Comparison of ENCODE assay signal across 11 mouse cellular contexts in genomic region chr15:98483907-98484886, GRCm38 (mm10). TPM values are rescaled to one million over a fixed set of nuclear protein-coding genes. Genes with fewer than 3 reads are reported as not detected.
DNase-seq lines count a peak whose midpoint lies in the region; ATAC-seq and TF ChIP-seq lines count a peak whose summit lies in the region.
"Had no signal": no experiment of that assay in that cellular context is flagged by ENCODE, and none has a peak within 500 bp of the region (broad histone marks: within the 10 kb centered on the region; RNA-seq: fewer than 3 reads in every experiment).

No protein-coding gene starts in this region.

- 0 out of 2 replicates have a peak, but pooled peaks cover 3% of the 10 kb centered on the region for H3K9me3 ChIP-seq in kidney, embryonic 16.5 days (ENCODE audit: low read length)
- no peaks in the 10 kb centered on the region for H3K9me3 ChIP-seq in neural tube, embryonic 15.5 days (replicated peaks)
- H3K9me3 ChIP-seq: embryonic facial prominence, embryonic 15.5 days; neural tube, embryonic 13.5 days had no signal

- H3K4me2 ChIP-seq in kidney, embryonic 16.5 days (replicated peaks; ENCODE audit: low read depth, low read length): no peak overlapping the region
- H3K4me2 ChIP-seq in myocyte (ENCODE audit: low read depth): peak overlapping the region; percentile 19
- no peak overlapping the region for H3K4me2 ChIP-seq in neural tube, embryonic 15.5 days
- H3K4me2 ChIP-seq: embryonic facial prominence, embryonic 15.5 days; neural tube, embryonic 13.5 days had no signal

- TF ChIP-seq CTCF in layer of hippocampus, adult 2 months (conservative IDR thresholded peaks at IDR 0.05): no peak

- no peak for DNase-seq in layer of hippocampus, adult 2 months (ENCODE audit: low spot score in 2 of 2)
- no peak for DNase-seq in layer of hippocampus, postnatal 25 days (ENCODE audit: extremely low spot score in 1 of 2, low spot score in 1 of 2)
- no peak for DNase-seq in T-cell, adult 2 months (ENCODE audit: low spot score)
- no peak for DNase-seq in yolk sac, embryonic 10.5 days (ENCODE audit: low spot score)

- no peaks in the 10 kb centered on the region for H3K4me1 ChIP-seq in kidney, embryonic 16.5 days (ENCODE audit: insufficient read depth, low read length)
- no peaks in the 10 kb centered on the region for H3K4me1 ChIP-seq in neural tube, embryonic 15.5 days
- H3K4me1 ChIP-seq: embryonic facial prominence, embryonic 15.5 days; neural tube, embryonic 13.5 days had no signal

- no peak overlapping the region for H3ac ChIP-seq in myocyte (ENCODE audit: control insufficient read depth, insufficient read length)

- no peaks in the 10 kb centered on the region for H3K79me2 ChIP-seq in myocyte (ENCODE audit: control insufficient read depth, insufficient read depth)

- ATAC-seq in common myeloid progenitor, adult 5-6 weeks (replicated peaks; ENCODE audit: low read depth, poor library complexity, severe bottlenecking): peak; percentile 76
- no peak for ATAC-seq in kidney, embryonic 16.5 days (ENCODE audit: low FRiP score, low TSS enrichment)
- no peak for ATAC-seq in neural tube, embryonic 15.5 days (ENCODE audit: low FRiP score)

- TF ChIP-seq POLR2A in myocyte (IDR thresholded peaks at IDR 0.05; ENCODE audit: insufficient read length, low read depth): no peak

- H3K4me3 ChIP-seq in layer of hippocampus, adult 2 months: no peak overlapping the region
- no peak overlapping the region for H3K4me3 ChIP-seq in kidney, embryonic 16.5 days (ENCODE audit: low read length)
- no peak overlapping the region for H3K4me3 ChIP-seq in myocyte
- H3K4me3 ChIP-seq in neural tube, embryonic 15.5 days (replicated peaks): no peak overlapping the region
- H3K4me3 ChIP-seq: embryonic facial prominence, embryonic 15.5 days; neural tube, embryonic 13.5 days had no signal

- peak overlapping the region; percentile 36; the same call in 1 of the 2 replicates for H3K27ac ChIP-seq in layer of hippocampus, adult 2 months
- H3K27ac ChIP-seq in kidney, embryonic 16.5 days (ENCODE audit: low read length): peak overlapping the region; percentile 31; the same call in 1 of the 2 replicates
- no peak overlapping the region for H3K27ac ChIP-seq in neural tube, embryonic 15.5 days (replicated peaks)
- H3K27ac ChIP-seq: embryonic facial prominence, embryonic 15.5 days; neural tube, embryonic 13.5 days had no signal

- H3K9ac ChIP-seq in kidney, embryonic 16.5 days (replicated peaks; ENCODE audit: low read length): no peak overlapping the region
- H3K9ac ChIP-seq in neural tube, embryonic 15.5 days (replicated peaks): no peak overlapping the region
- H3K9ac ChIP-seq: embryonic facial prominence, embryonic 15.5 days; neural tube, embryonic 13.5 days had no signal

- H3K36me3 ChIP-seq in kidney, embryonic 16.5 days (ENCODE audit: insufficient read depth, low read length): no peaks in the 10 kb centered on the region
- H3K36me3 ChIP-seq in myocyte (ENCODE audit: control insufficient read depth, insufficient read depth): no peaks in the 10 kb centered on the region
- no peaks in the 10 kb centered on the region for H3K36me3 ChIP-seq in neural tube, embryonic 15.5 days
- H3K36me3 ChIP-seq: embryonic facial prominence, embryonic 15.5 days; neural tube, embryonic 13.5 days had no signal

- H3K27me3 ChIP-seq in kidney, embryonic 16.5 days (ENCODE audit: insufficient read depth, low read length): no peaks in the 10 kb centered on the region
- H3K27me3 ChIP-seq in myocyte (ENCODE audit: control insufficient read depth, insufficient read depth, insufficient read length): peaks cover 49% of the 10 kb centered on the region
- H3K27me3 ChIP-seq in neural tube, embryonic 15.5 days (replicated peaks): no peaks in the 10 kb centered on the region
- H3K27me3 ChIP-seq: neural tube, embryonic 13.5 days had no signal

- 45% methylated on average over 18 of the region's 18 CpGs for WGBS in kidney, embryonic 16.5 days
- 73% methylated on average over 18 of the region's 18 CpGs for WGBS in neural tube, embryonic 15.5 days

TF ChIP-seq in myocyte, 11 proteins besides CTCF, POLR2A, EP300 and RAD21:
- no peak for TF ChIP-seq MYOG (IDR thresholded peaks at IDR 0.05; ENCODE audit: control insufficient read depth in 1 of 3, insufficient read depth in 1 of 3, insufficient read length in 2 of 3, low read depth in 2 of 3)
- no peak for TF ChIP-seq E2F4 (IDR thresholded peaks at IDR 0.05; ENCODE audit: insufficient read depth)
- no peak for TF ChIP-seq MYOD1 (IDR thresholded peaks at IDR 0.05; ENCODE audit: control insufficient read depth in 1 of 3, insufficient read length in 2 of 3, low read depth in 2 of 3)
- no peak for TF ChIP-seq MAX (IDR thresholded peaks at IDR 0.05; ENCODE audit: low read depth)
- no peak for TF ChIP-seq SRF (IDR thresholded peaks at IDR 0.05; ENCODE audit: control insufficient read depth, insufficient read length, low read depth)
- TF ChIP-seq REST (IDR thresholded peaks at IDR 0.05; ENCODE audit: insufficient read depth, insufficient read length): no peak
- TF ChIP-seq CEBPB (IDR thresholded peaks at IDR 0.05; ENCODE audit: insufficient read depth, poor library complexity, severe bottlenecking): no peak
- no peak for TF ChIP-seq TCF3 (IDR thresholded peaks at IDR 0.05; ENCODE audit: insufficient read length, low read depth)
- TF ChIP-seq USF1 (IDR thresholded peaks at IDR 0.05; ENCODE audit: low read depth): no peak
- TF ChIP-seq POLR2AphosphoS2 (IDR thresholded peaks at IDR 0.05; ENCODE audit: insufficient read length, low read depth): no peak
- TF ChIP-seq TCF12 (IDR thresholded peaks at IDR 0.05; ENCODE audit: insufficient read depth, poor library complexity, severe bottlenecking): no peak

RNA-seq across cellular contexts. Expression of gene Lalba, which starts 1.7 kb away (rescaled TPM):
- total RNA-seq in layer of hippocampus, adult 2 months (2021): not detected
- total RNA-seq in layer of hippocampus, postnatal 25 days (2021): not detected
- not detected in 2 replicates for total RNA-seq in common myeloid progenitor, adult 5-6 weeks (2017)
- 0.21 and 0.55 TPM in 2 replicates for polyA plus RNA-seq in kidney, embryonic 16.5 days (2015; fragmentation: Nextera tagmentation; extraction: Ambion mirVana)
- polyA plus RNA-seq in myocyte (2012; fragmentation: generic; extraction: Trizol): not detected
- polyA plus RNA-seq in neural tube, embryonic 15.5 days (2015; fragmentation: Nextera tagmentation; extraction: Ambion mirVana): not detected in 2 replicates
- total RNA-seq: layer of hippocampus, postnatal 14 days had no signal
- polyA plus RNA-seq: embryonic facial prominence, embryonic 15.5 days; neural tube, embryonic 13.5 days had no signal

RNA-seq across cellular contexts. Expression of gene Olfr279, which starts 8.0 kb away (rescaled TPM):
- total RNA-seq in layer of hippocampus, adult 2 months (2021): not detected
- total RNA-seq in layer of hippocampus, postnatal 25 days (2021): under 1 TPM; 0.07 to 0.16 TPM
- total RNA-seq in common myeloid progenitor, adult 5-6 weeks (2017): not detected in 2 replicates
- polyA plus RNA-seq in kidney, embryonic 16.5 days (2015; fragmentation: Nextera tagmentation; extraction: Ambion mirVana): not detected in 2 replicates
- not detected for polyA plus RNA-seq in myocyte (2012; fragmentation: generic; extraction: Trizol)
- not detected in 2 replicates for polyA plus RNA-seq in neural tube, embryonic 15.5 days (2015; fragmentation: Nextera tagmentation; extraction: Ambion mirVana)
- polyA plus RNA-seq: neural tube, embryonic 13.5 days had no signal

RNA-seq across cellular contexts. Expression of gene OR5BS1P, which starts 14.5 kb away (rescaled TPM):
- not detected for total RNA-seq in layer of hippocampus, adult 2 months (2021)
- total RNA-seq in layer of hippocampus, postnatal 25 days (2021): not detected
- not detected in 2 replicates for total RNA-seq in common myeloid progenitor, adult 5-6 weeks (2017)
- polyA plus RNA-seq in kidney, embryonic 16.5 days (2015; fragmentation: Nextera tagmentation; extraction: Ambion mirVana): not detected in 2 replicates
- polyA plus RNA-seq in myocyte (2012; fragmentation: generic; extraction: Trizol): not detected
- not detected in 2 replicates for polyA plus RNA-seq in neural tube, embryonic 15.5 days (2015; fragmentation: Nextera tagmentation; extraction: Ambion mirVana)
- total RNA-seq: layer of hippocampus, postnatal 14 days had no signal
- polyA plus RNA-seq: embryonic facial prominence, embryonic 15.5 days; neural tube, embryonic 13.5 days had no signal

RNA-seq across cellular contexts. Expression of gene Olfr281, which starts 31.8 kb away (rescaled TPM):
- not detected for total RNA-seq in layer of hippocampus, adult 2 months (2021)
- total RNA-seq in layer of hippocampus, postnatal 25 days (2021): not detected
- total RNA-seq in common myeloid progenitor, adult 5-6 weeks (2017): not detected in 2 replicates
- not detected in 2 replicates for polyA plus RNA-seq in kidney, embryonic 16.5 days (2015; fragmentation: Nextera tagmentation; extraction: Ambion mirVana)
- polyA plus RNA-seq in myocyte (2012; fragmentation: generic; extraction: Trizol): not detected
- not detected in 2 replicates for polyA plus RNA-seq in neural tube, embryonic 15.5 days (2015; fragmentation: Nextera tagmentation; extraction: Ambion mirVana)
- total RNA-seq: layer of hippocampus, postnatal 14 days had no signal
- polyA plus RNA-seq: embryonic facial prominence, embryonic 15.5 days; neural tube, embryonic 13.5 days had no signal

RNA-seq across cellular contexts. Expression of gene Kansl2, which starts 49.9 kb away (rescaled TPM):
- 10 to 100 TPM; 62.2 to 62.5 TPM for total RNA-seq in layer of hippocampus, adult 2 months (2021)
- 10 to 100 TPM; 59.5 to 59.7 TPM for total RNA-seq in layer of hippocampus, postnatal 25 days (2021)
- 57.1 and 63.0 TPM in 2 replicates for total RNA-seq in common myeloid progenitor, adult 5-6 weeks (2017)
- 106 and 113 TPM in 2 replicates for polyA plus RNA-seq in kidney, embryonic 16.5 days (2015; fragmentation: Nextera tagmentation; extraction: Ambion mirVana)
- polyA plus RNA-seq in myocyte (2012; fragmentation: generic; extraction: Trizol): 109 TPM
- polyA plus RNA-seq in neural tube, embryonic 15.5 days (2015; fragmentation: Nextera tagmentation; extraction: Ambion mirVana): 102 and 104 TPM in 2 replicates
